Mouse (Mus musculus) monocyte, adult 59 days (primary cell): ENCODE results near the gene Skiv2l. TPM values are rescaled to one million over a fixed set of nuclear protein-coding genes. Genes with fewer than 3 reads are reported as not detected.

Experiments
- total RNA-seq, 2 experiments: library from RNA; stranded (reverse); gene quantifications; one replicate each; pipeline ENCODE4 v1.2.4; 2023

The Skiv2l gene
- 10 to 100 TPM; 83.5 to 92.5 TPM for total RNA-seq

GRCm38 (mm10) chr17:34849722-34850516 lies at the start of gene Skiv2l, which contains the start of gene Nelfe:
TSS of gene Skiv2l (minus strand) at chr17:34850210.
TSS of gene Nelfe (plus strand) at chr17:34850391.

GRCm38 (mm10) chr17:34898160-34898586 lies 48.2 kb upstream of the Skiv2l start, which contains the start of the genes C2 and Ehmt2:
TSS of gene C2 (minus strand) at chr17:34898265.
TSS of gene Ehmt2 (plus strand) at chr17:34898469.

GRCm38 (mm10) chr17:34881683-34882310 lies 31.8 kb upstream of the Skiv2l start, which contains the start of gene Gm20547:
TSS of gene Gm20547 (minus strand) at chr17:34882042.

GRCm38 (mm10) chr17:34879336-34879879 lies 29.4 kb upstream of the Skiv2l start, which contains the start of gene Zbtb12:
TSS of gene Zbtb12 (plus strand) at chr17:34879483.

GRCm38 (mm10) chr17:34862416-34863081 lies 12.5 kb upstream of the Skiv2l start, which contains the start of gene Cfb:
TSS of gene Cfb (minus strand) at chr17:34862518.

GRCm38 (mm10) chr17:34836856-34837221 lies 13.2 kb downstream of the Skiv2l start, which contains the start of the genes Stk19 and Dxo:
TSS of gene Stk19 (minus strand) at chr17:34836945.
TSS of gene Dxo (plus strand) at chr17:34837019.

GRCm38 (mm10) chr17:34804301-34804700 lies 45.7 kb downstream of the Skiv2l start, which contains the start of gene Cyp21a1:
TSS of gene Cyp21a1 (minus strand) at chr17:34804561.

Other genes with a start within 250 kb of the Skiv2l start
- gene Rnf5, start 246.5 kb downstream of the Skiv2l start, total RNA-seq = 10 to 100 TPM; 41.0 to 43.3 TPM
- gene Agpat1, start 245.9 kb downstream of the Skiv2l start, total RNA-seq = 10 to 100 TPM; 53.8 to 60.2 TPM
- gene Egfl8, start 234.2 kb downstream of the Skiv2l start, total RNA-seq = 1 to 10 TPM; 8.9 to 9.4 TPM
- 100 to 1,000 TPM; 117 to 128 TPM for gene Ppt2, start 221.7 kb downstream of the Skiv2l start, total RNA-seq
- 1 to 10 TPM in 1 of 2 experiments, under 1 TPM in 1; 0.79 to 1.2 TPM for gene Prrt1, start 220.7 kb downstream of the Skiv2l start, total RNA-seq
- gene Fkbpl, start 205.4 kb downstream of the Skiv2l start, total RNA-seq = 1 to 10 TPM; 7.5 to 9.4 TPM
- 100 to 1,000 TPM in 1 of 2 experiments, 10 to 100 TPM in 1; 99.5 to 108 TPM for gene Atf6b, start 203.1 kb downstream of the Skiv2l start, total RNA-seq
- gene Tnxb, start 179.7 kb downstream of the Skiv2l start, total RNA-seq = under 1 TPM; 0.24 to 0.37 TPM
- 10 to 100 TPM in 1 of 2 experiments, 1 to 10 TPM in 1; 5.0 to 25.9 TPM for gene C4b, start 106.3 kb downstream of the Skiv2l start, total RNA-seq
- gene Cyp21a1, start 45.6 kb downstream of the Skiv2l start, total RNA-seq = not detected
- 10 to 100 TPM; 64.1 to 71.7 TPM for gene Stk19, start 13.3 kb downstream of the Skiv2l start, total RNA-seq
- 10 to 100 TPM; 48.5 to 48.9 TPM for gene Dxo, start 13.2 kb downstream of the Skiv2l start, total RNA-seq
- 10 to 100 TPM; 21.6 to 31.4 TPM for gene Nelfe, start 181 bp upstream of the Skiv2l start, total RNA-seq
- gene Cfb, start 12.3 kb upstream of the Skiv2l start, total RNA-seq = 10 to 100 TPM; 10.9 to 15.3 TPM
- 1 to 10 TPM; 3.3 to 3.8 TPM for gene Zbtb12, start 29.3 kb upstream of the Skiv2l start, total RNA-seq
- not detected for gene Gm20547, start 31.8 kb upstream of the Skiv2l start, total RNA-seq
- 10 to 100 TPM; 16.6 to 17.2 TPM for gene C2, start 48.1 kb upstream of the Skiv2l start, total RNA-seq
- 100 to 1,000 TPM; 134 to 139 TPM for gene Ehmt2, start 48.3 kb upstream of the Skiv2l start, total RNA-seq
- gene Slc44a4, start 64.3 kb upstream of the Skiv2l start, total RNA-seq = not detected
- 10 to 100 TPM; 58.9 to 60.2 TPM for gene Neu1, start 81.0 kb upstream of the Skiv2l start, total RNA-seq
- 100 to 1,000 TPM; 240 to 289 TPM for gene Hspa1b, start 109.0 kb upstream of the Skiv2l start, total RNA-seq
- not detected for gene Gm20481, start 119.7 kb upstream of the Skiv2l start, total RNA-seq
- gene Hspa1a, start 121.9 kb upstream of the Skiv2l start, total RNA-seq = 100 to 1,000 TPM; 322 to 373 TPM
- under 1 TPM; 0.55 to 0.76 TPM for gene Hspa1l, start 122.5 kb upstream of the Skiv2l start, total RNA-seq
- 10 to 100 TPM; 18.6 to 21.1 TPM for gene Lsm2, start 131.7 kb upstream of the Skiv2l start, total RNA-seq
- gene Vars, start 150.8 kb upstream of the Skiv2l start, total RNA-seq = 10 to 100 TPM; 89.4 to 93.9 TPM
- under 1 TPM in 1 of 2 experiments, not detected in 1; 0.16 TPM for gene Vwa7, start 166.4 kb upstream of the Skiv2l start, total RNA-seq
- gene Sapcd1, start 177.8 kb upstream of the Skiv2l start, total RNA-seq = not detected
- 1 to 10 TPM; 1.0 to 2.2 TPM for gene Msh5, start 196.5 kb upstream of the Skiv2l start, total RNA-seq
- 100 to 1,000 TPM; 258 to 267 TPM for gene Clic1, start 199.8 kb upstream of the Skiv2l start, total RNA-seq
- 1 to 10 TPM; 1.2 to 1.7 TPM for gene Ddah2, start 208.8 kb upstream of the Skiv2l start, total RNA-seq
- gene Ly6g6c, start 215.2 kb upstream of the Skiv2l start, total RNA-seq = not detected
- gene Mpig6b, start 216.0 kb upstream of the Skiv2l start, total RNA-seq = not detected
- not detected for gene Ly6g6e, start 226.7 kb upstream of the Skiv2l start, total RNA-seq
- gene Ly6g6d, start 227.9 kb upstream of the Skiv2l start, total RNA-seq = not detected
- gene Ly6g6f, start 235.4 kb upstream of the Skiv2l start, total RNA-seq = not detected
- gene Abhd16a, start 239.1 kb upstream of the Skiv2l start, total RNA-seq = 10 to 100 TPM; 58.8 to 60.6 TPM